Mouse (Mus musculus) E14TG2a.4 (cell line): ENCODE data around the gene Gdpd1.

Source experiments
- H3K27me3 ChIP-seq: 2 replicates; pipeline ENCODE4 v1.6.1; 2014; ENCODE audit warnings: low read length, control low read depth; ENCODE audit not compliant: insufficient read depth
- H3K36me3 ChIP-seq: 2 replicates; pipeline ENCODE4 v1.6.1; 2014; ENCODE audit warnings: low read length, control low read depth; ENCODE audit not compliant: insufficient read depth
- H3K4me1 ChIP-seq: replicated peaks from 2 replicates; pipeline ENCODE4 v1.6.1; 2014; ENCODE audit warnings: low read depth, low read length, control low read depth
- H3K4me3 ChIP-seq: replicated peaks from 2 replicates; pipeline ENCODE4 v1.5.1; 2014; ENCODE audit warnings: mild to moderate bottlenecking, low read length
- H3K9me3 ChIP-seq: 2 replicates; pipeline ENCODE4 v1.6.1; 2014; ENCODE audit warnings: low read length, control low read depth
- CTCF ChIP-seq: conservative IDR thresholded peaks from 2 replicates; pipeline ENCODE4 v1.5.1; 2014; ENCODE audit warnings: low read length
- NANOG ChIP-seq: IDR thresholded peaks from 2 replicates; pipeline ENCODE4 v1.6.1; 2014; ENCODE audit warnings: borderline replicate concordance, low read length, mixed read lengths
- POU5F1 ChIP-seq: IDR thresholded peaks from 2 replicates; pipeline ENCODE4 v1.6.1; 2014; ENCODE audit warnings: low read length, borderline replicate concordance

Gdpd1 gene

DNA sequence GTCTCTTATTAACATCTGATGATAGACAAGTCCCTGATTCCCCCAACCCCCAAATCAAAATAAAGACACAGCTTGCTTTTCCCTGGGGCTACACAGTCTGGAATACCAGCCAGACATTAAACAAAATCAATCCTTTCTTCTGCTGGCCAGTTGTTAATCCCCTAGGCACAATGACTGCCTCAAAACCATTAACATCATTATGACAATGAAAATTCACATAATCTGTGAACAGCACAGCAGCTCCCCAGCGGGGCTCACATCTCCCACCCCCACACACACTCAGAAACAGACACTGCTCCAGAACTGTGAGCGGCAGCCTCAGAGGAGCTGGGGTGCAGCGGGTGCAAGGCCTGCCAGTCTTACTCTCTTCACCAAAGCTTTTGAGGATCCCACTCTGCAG lies 83.6 kb downstream of the Gdpd1 start:
- no peak for TF ChIP-seq POU5F1
- no peak for TF ChIP-seq NANOG
- no peak for TF ChIP-seq CTCF
- no peaks in the 10 kb centered on the region for H3K9me3 ChIP-seq
- H3K4me3 ChIP-seq, result 0 out of 2 replicates have a peak overlapping the region, but pooled peaks have one; percentile 32
- H3K27me3 ChIP-seq, result peaks cover 11% of the 10 kb centered on the region
- peaks cover 68% of the 10 kb centered on the region for H3K4me1 ChIP-seq
- H3K36me3 ChIP-seq, result no peaks in the 10 kb centered on the region

DNA sequence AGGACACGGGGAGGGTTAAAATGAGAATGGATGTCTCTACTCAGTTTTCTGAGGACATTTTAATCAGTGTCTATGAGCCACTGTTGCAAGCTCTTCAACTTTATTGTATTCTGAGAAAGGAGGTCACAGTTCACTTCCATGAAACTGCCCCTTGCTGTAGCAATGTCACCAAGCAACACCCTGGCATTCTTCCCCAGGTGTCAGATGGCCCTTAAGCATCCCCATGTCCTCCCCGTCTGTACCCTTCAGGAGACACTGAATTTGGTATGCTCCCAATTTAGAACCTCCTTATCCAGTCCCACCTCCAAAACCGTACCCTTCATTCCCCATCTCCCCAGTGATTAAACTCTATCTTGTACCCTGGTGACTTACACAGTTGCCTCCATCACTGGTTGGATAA lies 88.9 kb downstream of the Gdpd1 start:
- H3K4me1 ChIP-seq, result peaks cover 31% of the 10 kb centered on the region
- TF ChIP-seq NANOG, result no peak
- no peak for TF ChIP-seq CTCF
- no peak for TF ChIP-seq POU5F1
- no peak overlapping the region for H3K4me3 ChIP-seq
- no peaks in the 10 kb centered on the region for H3K9me3 ChIP-seq
- no peaks in the 10 kb centered on the region for H3K36me3 ChIP-seq
- H3K27me3 ChIP-seq, result no peaks in the 10 kb centered on the region
